ENCODE assay signal across 8 mouse cellular contexts in genomic region chr1:118627781-118628464, GRCm38 (mm10). TPM values are rescaled to one million over a fixed set of nuclear protein-coding genes. Genes with fewer than 3 reads are reported as not detected.
DNase-seq lines count a peak whose midpoint lies in the region; ATAC-seq lines count a peak whose summit lies in the region.

TSS of gene Tfcp2l1 (plus strand) at chr1:118627945.

- no peaks in the 10 kb centered on the region for H3K9me3 ChIP-seq in embryonic facial prominence, embryonic 15.5 days (replicated peaks)

- peak; percentile 76 for ATAC-seq in embryonic facial prominence, embryonic 15.5 days (ENCODE audit: insufficient number of reproducible peaks, low FRiP score, low TSS enrichment, low read depth)
- ATAC-seq in neutrophil, adult 5-6 weeks (ENCODE audit: extremely low read depth, insufficient number of reproducible peaks, low FRiP score, poor library complexity, severe bottlenecking): peak; percentile 26; the same call in 1 of the 2 replicates

- no peak within 1 kb of the TSS for H3K27ac ChIP-seq in embryonic facial prominence, embryonic 15.5 days (replicated peaks)

- peak within 1 kb of the TSS; percentile 45 for H3K4me3 ChIP-seq in embryonic facial prominence, embryonic 15.5 days (replicated peaks)

- peaks cover 12% of the 10 kb centered on the region for H3K4me1 ChIP-seq in embryonic facial prominence, embryonic 15.5 days

- H3K4me2 ChIP-seq in embryonic facial prominence, embryonic 15.5 days (replicated peaks): peak within 1 kb of the TSS; percentile 88

- no peaks in the 10 kb centered on the region for H3K36me3 ChIP-seq in embryonic facial prominence, embryonic 15.5 days

- H3K27me3 ChIP-seq in embryonic facial prominence, embryonic 15.5 days: peaks cover 14% of the 10 kb centered on the region

- WGBS in embryonic facial prominence, embryonic 15.5 days: under 1% methylated on average over 48 of the region's 48 CpGs

- DNase-seq in 3134 (ENCODE audit: extremely low read depth, insufficient read length, low spot score): peak; percentile 18
- peak; percentile 50 for DNase-seq in brain, adult 2 months (ENCODE audit: low read depth, low spot score)
- DNase-seq in heart, adult 9 months (ENCODE audit: low spot score in 2 of 2): peak; percentile 49 to 60
- DNase-seq in kidney, adult 9 months: peak; percentile 96
- peak; percentile 89 to 90 for DNase-seq in lung, adult 18-20 months
- peak; percentile 94 for DNase-seq in testis, postnatal 10 days (ENCODE audit: low spot score)

- H3K9ac ChIP-seq in embryonic facial prominence, embryonic 15.5 days: 0 out of 2 replicates have a peak within 1 kb of the TSS, but pooled peaks have one; percentile 15

RNA-seq across cellular contexts. Expression of gene Tfcp2l1, which starts in this region (rescaled TPM):
- 1.0 and 1.4 TPM in 2 replicates for polyA plus RNA-seq in embryonic facial prominence, embryonic 15.5 days (2015; fragmentation: Nextera tagmentation; extraction: Ambion mirVana)
- not detected in 2 replicates for total RNA-seq in neutrophil, adult 5-6 weeks (2017)

Comparison
In these comparisons a context has a peak if more than half of its experiments do, and no peak if none do; other contexts are left out.
1. Peak in ATAC-seq in neutrophil, adult 5-6 weeks; RNA of the gene not detected or under 1 TPM.
2. DNase-seq: peak in every context shown above with its lines; median percentile 96 in kidney, adult 9 months; 94 in testis, postnatal 10 days; 90 in lung, adult 18-20 months; 54 in heart, adult 9 months; 50 in brain, adult 2 months; 18 in 3134.